Mouse (Mus musculus): ENCODE data around the gene Sf1.

DNA sequence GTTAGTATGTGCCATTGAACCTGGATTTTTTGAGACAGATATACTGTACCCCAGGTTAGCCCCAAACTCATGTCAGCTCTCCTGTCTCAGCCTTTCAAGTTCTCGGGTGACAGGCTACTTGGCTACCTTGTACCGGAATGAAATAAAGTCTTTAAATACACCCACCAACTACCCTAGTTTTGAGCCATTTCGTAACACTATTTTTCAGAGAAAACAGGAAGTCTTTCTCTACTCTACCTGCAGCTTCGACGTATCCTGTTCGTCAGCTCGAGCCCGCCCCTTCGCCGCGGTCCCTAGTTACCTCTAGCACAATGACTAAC lies 439 bp upstream of the Sf1 start:
- TF ChIP-seq POLR2A (IDR thresholded peaks at IDR 0.05; ENCODE audit: borderline replicate concordance, extremely low read depth, low read depth, low read length) = no peak; the same call in 1 of the 2 replicates
- TF ChIP-seq CTCF (IDR thresholded peaks at IDR 0.05; ENCODE audit: insufficient read depth, low read length) = no peak

Data from lung, adult 2 months (tissue).